Mouse (Mus musculus) MEL (cell line): ENCODE measurements around the gene Ascl1. TPM values are rescaled to one million over a fixed set of nuclear protein-coding genes. Genes with fewer than 3 reads are reported as not detected.

Experiments used
- DNase-seq: peaks from one replicate; pipeline ENCODE4 v3.0.0; 2011; ENCODE audit warnings: low read depth, low spot score
- H3K27ac ChIP-seq: 2 replicates; pipeline ENCODE4 v1.5.1; 2012; ENCODE audit warnings: low read depth, mild to moderate bottlenecking, control low read depth, low read length, moderate library complexity; ENCODE audit not compliant: control insufficient read depth
- H3K27me3 ChIP-seq, 2 experiments: fragments of 150-350 bp in 1 of 2; sonication (generic) in 1 of 2; 2 replicates each; pipeline ENCODE4 v1.6.1; 2012; ENCODE audit warnings: low read length in 2 of 2, mild to moderate bottlenecking in 2 of 2, improper control_type of control experiment in 1 of 2, moderate library complexity in 1 of 2; ENCODE audit not compliant: insufficient read depth in 2 of 2, control insufficient read depth in 1 of 2
- H3K36me3 ChIP-seq, 2 experiments: 2 replicates each; pipeline ENCODE4 v1.6.1; 2012 to 2014; ENCODE audit warnings: low read length in 2 of 2, improper control_type of control experiment in 1 of 2, inconsistent platforms in 1 of 2, mild to moderate bottlenecking in 1 of 2; ENCODE audit not compliant: insufficient read depth in 2 of 2, control insufficient read depth in 1 of 2
- H3K4me1 ChIP-seq, 2 experiments: fragments of 150-350 bp in 1 of 2; sonication (generic) in 1 of 2; 2 replicates each; pipeline ENCODE4 v1.6.1; 2012; ENCODE audit warnings: low read length in 2 of 2, improper control_type of control experiment in 1 of 2, mild to moderate bottlenecking in 1 of 2; ENCODE audit not compliant: insufficient read depth in 2 of 2, control insufficient read depth in 1 of 2
- H3K4me3 ChIP-seq, 2 experiments: fragments of 150-350 bp in 1 of 2; sonication (generic) in 1 of 2; 2 replicates each; pipeline ENCODE4 v1.5.1; 2012; ENCODE audit warnings: low read depth in 2 of 2, low read length in 2 of 2, mild to moderate bottlenecking in 2 of 2, moderate library complexity in 2 of 2, control low read depth in 1 of 2, improper control_type of control experiment in 1 of 2; ENCODE audit not compliant: control insufficient read depth in 1 of 2, insufficient read depth in 1 of 2
- H3K79me2 ChIP-seq: 2 replicates; pipeline ENCODE4 v1.6.1; 2012; ENCODE audit warnings: mild to moderate bottlenecking, low read length, moderate library complexity; ENCODE audit not compliant: control insufficient read depth, poor library complexity, insufficient read depth
- H3K9ac ChIP-seq: 2 replicates; pipeline ENCODE4 v1.6.1; 2012; ENCODE audit warnings: low read depth, mild to moderate bottlenecking, control low read depth, low read length, moderate library complexity; ENCODE audit not compliant: control insufficient read depth, poor library complexity, severe bottlenecking
- H3K9me3 ChIP-seq: fragments of 150-350 bp; sonication (generic); replicated peaks from 2 replicates; pipeline ENCODE4 v1.6.1; 2012; ENCODE audit warnings: mild to moderate bottlenecking, low read length, improper control_type of control experiment, moderate library complexity; ENCODE audit not compliant: insufficient read depth
- BHLHE40 ChIP-seq: IDR thresholded peaks from 2 replicates; pipeline ENCODE4 v1.6.1; 2012; ENCODE audit warnings: low read depth, mild to moderate bottlenecking, inconsistent platforms, low read length, improper control_type of control experiment, borderline replicate concordance
- CHD2 ChIP-seq: IDR thresholded peaks from 2 replicates; pipeline ENCODE4 v1.6.1; 2011; ENCODE audit warnings: low read length, improper control_type of control experiment
- CTCF ChIP-seq, 3 experiments: IDR thresholded peaks in 2 of 3; conservative IDR thresholded peaks in 1 of 3; 2 replicates each; pipeline ENCODE4 v1.5.1; 2011 to 2012; ENCODE audit warnings: low read length in 3 of 3, low read depth in 2 of 3, mild to moderate bottlenecking in 2 of 3, improper control_type of control experiment in 1 of 3, inconsistent platforms in 1 of 3, mixed read lengths in 1 of 3, moderate library complexity in 1 of 3; ENCODE audit not compliant: control insufficient read depth in 1 of 3, insufficient read depth in 1 of 3, poor library complexity in 1 of 3, severe bottlenecking in 1 of 3
- E2F4 ChIP-seq: IDR thresholded peaks from 2 replicates; pipeline ENCODE4 v1.6.1; 2011; ENCODE audit warnings: low read depth, low read length, improper control_type of control experiment, borderline replicate concordance
- ELF1 ChIP-seq: IDR thresholded peaks from 2 replicates; pipeline ENCODE4 v1.6.1; 2014; ENCODE audit warnings: low read depth, mild to moderate bottlenecking, inconsistent platforms, low read length, improper control_type of control experiment, moderate library complexity
- EP300 ChIP-seq, 2 experiments: IDR thresholded peaks; 2 replicates each; pipeline ENCODE4 v1.6.1; 2011; ENCODE audit warnings: improper control_type of control experiment in 2 of 2, low read length in 2 of 2, low read depth in 1 of 2, mild to moderate bottlenecking in 1 of 2
- GABPA ChIP-seq: IDR thresholded peaks from 2 replicates; pipeline ENCODE4 v1.6.1; 2012; ENCODE audit warnings: low read depth, mild to moderate bottlenecking, inconsistent platforms, low read length, improper control_type of control experiment, moderate library complexity
- HCFC1 ChIP-seq: IDR thresholded peaks from 2 replicates; pipeline ENCODE4 v1.6.1; 2012; ENCODE audit warnings: low read depth, mild to moderate bottlenecking, inconsistent platforms, low read length, improper control_type of control experiment, moderate library complexity
- KAT2A ChIP-seq: conservative IDR thresholded peaks from 2 replicates; pipeline ENCODE4 v1.6.1; 2012; ENCODE audit warnings: low read depth, low read length, improper control_type of control experiment, inconsistent platforms
- MAFK ChIP-seq: IDR thresholded peaks from 2 replicates; pipeline ENCODE4 v1.6.1; 2011; ENCODE audit warnings: low read depth, mild to moderate bottlenecking, low read length, improper control_type of control experiment, borderline replicate concordance
- MXI1 ChIP-seq: IDR thresholded peaks from 2 replicates; pipeline ENCODE4 v1.6.1; 2011; ENCODE audit warnings: mild to moderate bottlenecking, low read depth, low read length, improper control_type of control experiment
- MYB ChIP-seq: IDR thresholded peaks from 2 replicates; pipeline ENCODE4 v1.6.1; 2011; ENCODE audit warnings: mild to moderate bottlenecking, low read depth, low read length, improper control_type of control experiment
- NELFE ChIP-seq: IDR thresholded peaks from 2 replicates; pipeline ENCODE4 v1.6.1; 2011; ENCODE audit warnings: low read depth, low read length, improper control_type of control experiment
- NRF1 ChIP-seq: IDR thresholded peaks from 2 replicates; pipeline ENCODE4 v1.6.1; 2014; ENCODE audit warnings: low read depth, mild to moderate bottlenecking, inconsistent platforms, low read length, improper control_type of control experiment, moderate library complexity; ENCODE audit not compliant: poor library complexity, insufficient read depth, severe bottlenecking
- POLR2AphosphoS5 ChIP-seq: IDR thresholded peaks from 2 replicates; pipeline ENCODE4 v1.6.1; 2012; ENCODE audit warnings: low read depth, borderline replicate concordance, mild to moderate bottlenecking, inconsistent platforms, low read length, moderate library complexity, mixed read lengths
- RCOR1 ChIP-seq: IDR thresholded peaks from 2 replicates; pipeline ENCODE4 v1.6.1; 2012; ENCODE audit warnings: low read depth, mild to moderate bottlenecking, inconsistent platforms, low read length, improper control_type of control experiment
- SIN3A ChIP-seq: IDR thresholded peaks from 2 replicates; pipeline ENCODE4 v1.6.1; 2012; ENCODE audit warnings: low read length, improper control_type of control experiment, inconsistent platforms
- SMC3 ChIP-seq: IDR thresholded peaks from 2 replicates; pipeline ENCODE4 v1.6.1; 2011; ENCODE audit warnings: low read depth, low read length, improper control_type of control experiment
- TAL1 ChIP-seq: IDR thresholded peaks from 2 replicates; pipeline ENCODE4 v1.6.1; 2012; ENCODE audit warnings: mild to moderate bottlenecking, inconsistent platforms, low read length, moderate library complexity, mixed read lengths
- TBP ChIP-seq: IDR thresholded peaks from 2 replicates; pipeline ENCODE4 v1.8.0; 2011; ENCODE audit warnings: low read depth, low read length, improper control_type of control experiment
- USF1 ChIP-seq: IDR thresholded peaks from 2 replicates; pipeline ENCODE4 v1.6.1; 2014; ENCODE audit warnings: low read depth, mild to moderate bottlenecking, inconsistent platforms, low read length, improper control_type of control experiment, moderate library complexity
- USF2 ChIP-seq, 2 experiments: IDR thresholded peaks; 2 replicates each; pipeline ENCODE4 v1.6.1; 2011 to 2012; ENCODE audit warnings: improper control_type of control experiment in 2 of 2, low read length in 2 of 2, borderline replicate concordance in 1 of 2, inconsistent platforms in 1 of 2, low read depth in 1 of 2, mild to moderate bottlenecking in 1 of 2; ENCODE audit not compliant: insufficient read depth in 1 of 2
- ZMIZ1 ChIP-seq: IDR thresholded peaks from 2 replicates; pipeline ENCODE4 v1.6.1; 2012; ENCODE audit warnings: low read depth, mild to moderate bottlenecking, inconsistent platforms, low read length, improper control_type of control experiment, moderate library complexity
- ZNF384 ChIP-seq: IDR thresholded peaks from 2 replicates; pipeline ENCODE4 v1.6.1; 2012; ENCODE audit warnings: low read depth, mild to moderate bottlenecking, inconsistent platforms, low read length, improper control_type of control experiment
- polyA plus RNA-seq, 2 experiments: library from polyadenylated mRNA; stranded (reverse) in 1 of 2; unstranded in 1 of 2; fragments of >175 nt in 1 of 2; fragments of >200 nt in 1 of 2; gene quantifications; 2 replicates each; pipeline versions ENCODE4 v1.2.1 to v1.2.4; 2012; ENCODE audit warnings: low replicate concordance in 2 of 2, low read depth in 1 of 2; ENCODE audit not compliant: insufficient read length in 2 of 2, insufficient read depth in 1 of 2, missing spikeins in 1 of 2
- total RNA-seq: library from RNA; depleted of rRNA; stranded (reverse); fragments of 300-350 nt; gene quantifications from 2 replicates; pipeline ENCODE4 v1.2.3, GENCODE M21; 2012

Gene Ascl1
- total and polyA plus RNA-seq, 3 experiments = not detected

DNA sequence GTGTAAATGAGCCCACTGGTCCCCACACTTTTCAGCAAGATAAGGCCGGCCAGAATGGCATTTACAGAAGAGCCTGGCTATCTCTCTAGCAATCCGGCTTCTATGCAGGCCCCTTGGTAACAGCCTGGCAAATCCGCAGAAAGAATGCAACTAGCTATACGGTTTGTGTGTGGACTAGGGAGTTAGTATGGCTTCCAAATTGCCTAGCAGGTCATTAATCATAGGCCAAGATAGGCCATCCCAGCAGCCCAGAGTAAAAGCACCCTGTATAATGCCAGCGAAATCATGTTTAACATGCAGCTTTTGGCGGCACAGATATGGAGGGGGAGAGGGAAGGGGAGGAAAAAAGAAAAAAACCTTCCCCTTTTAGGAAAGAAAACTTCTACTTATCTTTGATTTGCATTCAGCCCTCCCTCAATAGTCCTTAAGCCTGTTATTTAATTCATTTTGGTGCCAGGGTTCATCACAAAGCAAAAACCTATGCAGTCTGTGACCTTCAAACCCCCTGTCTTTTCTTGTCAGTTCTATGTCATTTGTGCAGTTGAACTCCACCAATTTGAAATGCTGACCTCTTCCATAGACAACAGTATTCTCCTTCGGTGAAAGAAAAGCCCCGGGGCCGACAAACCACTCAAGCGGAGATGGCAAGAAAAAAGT lies 19.9 kb downstream of the Ascl1 start:
- no peaks in the 10 kb centered on the region for H3K4me1 ChIP-seq
- H3K27ac ChIP-seq = no peak overlapping the region
- DNase-seq = no peak
- H3K9ac ChIP-seq = no peak overlapping the region
- TF ChIP-seq SMC3 = no peak
- TF ChIP-seq GABPA = no peak
- no peak for TF ChIP-seq NELFE
- TF ChIP-seq MXI1 = no peak
- no peak for TF ChIP-seq MYB
- no peak for TF ChIP-seq BHLHE40
- TF ChIP-seq USF2 (IDR thresholded peaks at IDR 0.05; ENCODE audit: borderline replicate concordance in 1 of 2, insufficient read depth in 1 of 2, low read depth in 1 of 2, low read length in 2 of 2) = no peak
- TF ChIP-seq CHD2 = no peak
- TF ChIP-seq RCOR1 = no peak
- no peak for TF ChIP-seq POLR2AphosphoS5
- TF ChIP-seq ZNF384 = no peak
- no peak for TF ChIP-seq MAFK
- TF ChIP-seq HCFC1 = no peak
- no peak for TF ChIP-seq USF1
- no peak for TF ChIP-seq TBP
- no peak for TF ChIP-seq ELF1
- no peak for TF ChIP-seq SIN3A
- no peak for TF ChIP-seq ZMIZ1
- H3K4me3 ChIP-seq = no peak overlapping the region
- H3K79me2 ChIP-seq = no peaks in the 10 kb centered on the region
- H3K27me3 ChIP-seq = no peaks in the 10 kb centered on the region
- H3K9me3 ChIP-seq = no peaks in the 10 kb centered on the region
- no peaks in the 10 kb centered on the region for H3K36me3 ChIP-seq

DNA sequence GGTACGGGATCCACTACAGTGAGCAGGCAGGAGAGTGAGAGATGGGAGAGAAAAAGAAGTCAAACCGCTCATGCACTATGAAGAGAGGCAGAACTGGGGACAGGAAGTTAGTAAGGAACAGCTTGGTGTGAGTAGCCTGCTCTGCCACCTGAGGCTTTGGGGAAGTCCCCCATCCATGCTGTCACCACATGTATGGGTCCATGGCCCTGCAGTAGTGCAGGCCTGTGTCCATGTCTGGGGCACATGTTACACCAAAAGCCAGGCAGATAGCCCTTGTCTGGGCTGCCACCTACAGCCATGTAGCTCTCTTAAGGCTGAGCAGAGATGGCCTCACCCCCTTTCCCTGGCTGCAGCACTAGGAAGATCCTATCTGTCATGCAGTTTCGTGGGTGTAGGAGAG lies 42.7 kb downstream of the Ascl1 start:
- TF ChIP-seq SMC3 (no peak), ELF1 (no peak), KAT2A (no peak), BHLHE40 (no peak), NRF1 (no peak), E2F4 (no peak), CTCF (IDR thresholded peaks at IDR 0.05 in 2 of 3, conservative IDR thresholded peaks at IDR 0.05 in 1 of 3; ENCODE audit: control insufficient read depth in 1 of 3, insufficient read depth in 1 of 3, low read depth in 2 of 3, low read length in 3 of 3, poor library complexity in 1 of 3, severe bottlenecking in 1 of 3) (no peak), MXI1 (no peak), HCFC1 (no peak), GABPA (no peak), TAL1 (no peak), EP300 (IDR thresholded peaks at IDR 0.05; ENCODE audit: low read depth in 1 of 2, low read length in 2 of 2) (no peak), MAFK (no peak), ZNF384 (no peak)
- DNase-seq = no peak
- Histone ChIP-seq H3K9ac (no peak overlapping the region), H3K27me3 (no peaks in the 10 kb centered on the region), H3K79me2 (no peaks in the 10 kb centered on the region), H3K4me3 (no peak overlapping the region), H3K36me3 (no peaks in the 10 kb centered on the region), H3K27ac (no peak overlapping the region), H3K9me3 (no peaks in the 10 kb centered on the region), H3K4me1 (no peaks in the 10 kb centered on the region)
